Mouse (Mus musculus) heart, adult 2 months (tissue): ENCODE measurements at regions not wholly inside any gene's neighbourhood (a gene's known extent, or its start where the extent isn't known, plus 50 kb on each side); places are given as distances from the start of the nearest gene placed in this dataset.

Experiments
- CTCF ChIP-seq: fragments of 200-600 bp; IDR thresholded peaks from 2 replicates; pipeline ENCODE4 v1.8.1; 2022; ENCODE audit warnings: antibody characterized with exemption, mild to moderate bottlenecking, moderate library complexity
- EP300 ChIP-seq: fragments of 200-500 bp; IDR thresholded peaks from 2 replicates; pipeline ENCODE4 v1.6.1; 2011; ENCODE audit warnings: low read depth, low read length, control low read depth; ENCODE audit not compliant: insufficient read depth

GRCm38 (mm10) chr5:133566506-133566905, 533.0 kb upstream of the Castor2 start:
- TF ChIP-seq CTCF (no peak), EP300 (no peak)
